Mouse (Mus musculus): ENCODE data around the gene Trim38. TPM values are rescaled to one million over a fixed set of nuclear protein-coding genes. Genes with fewer than 3 reads are reported as not detected.
"Not testable (repeated sequence)": the region's sequence is repeated elsewhere in the genome, so short reads cannot be mapped to it uniquely, and the experiment has no call there.

Gene Trim38
- polyA plus RNA-seq, 1 experiment from 2014 or later: not detected

DNA sequence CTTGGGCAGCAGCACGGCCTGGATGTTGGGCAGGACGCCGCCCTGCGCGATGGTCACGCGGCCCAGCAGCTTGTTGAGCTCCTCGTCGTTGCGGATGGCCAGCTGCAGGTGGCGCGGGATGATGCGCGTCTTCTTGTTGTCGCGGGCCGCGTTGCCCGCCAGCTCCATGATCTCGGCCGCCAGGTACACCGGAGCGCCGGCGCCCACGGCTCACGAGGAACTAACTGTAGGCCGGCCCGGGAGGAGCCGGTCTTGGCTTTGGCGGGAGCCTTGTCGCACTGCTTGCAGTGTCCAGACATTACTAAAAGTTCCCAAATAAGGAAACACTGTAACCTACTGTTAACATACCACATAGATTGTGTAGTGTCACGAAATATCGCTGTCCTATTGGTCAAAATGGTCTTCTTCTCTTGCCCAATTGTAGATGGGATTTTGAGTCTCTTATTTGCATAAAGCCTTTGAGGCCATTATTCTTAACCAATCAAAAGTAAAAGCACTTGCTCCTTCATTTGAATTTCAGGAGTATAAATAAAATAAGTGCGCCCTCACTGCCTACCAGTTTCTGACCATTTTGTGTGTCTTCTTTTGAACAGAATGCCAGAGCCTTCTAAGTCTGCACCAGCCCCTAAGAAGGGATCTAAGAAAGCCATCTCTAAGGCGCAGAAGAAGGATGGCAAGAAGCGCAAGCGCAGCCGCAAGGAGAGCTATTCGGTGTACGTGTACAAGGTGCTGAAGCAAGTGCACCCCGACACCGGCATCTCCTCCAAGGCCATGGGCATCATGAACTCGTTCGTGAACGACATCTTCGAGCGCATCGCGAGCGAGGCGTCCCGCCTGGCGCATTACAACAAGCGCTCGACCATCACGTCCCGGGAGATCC lies 23.3 kb upstream of the Trim38 start, which contains the start of gene Hist1h2bb:
Gene Hist1h2bb (plus strand): TSS at position 534 of the 880 bp plus-strand sequence.
- Histone ChIP-seq H3K4me3 (replicated peaks) (peak within 1 kb of the TSS; percentile 62), H3K9ac (peak within 1 kb of the TSS; percentile 81), H3K4me1 (replicated peaks) (peaks cover 45% of the 10 kb centered on the region), H3K27ac (replicated peaks) (peak within 1 kb of the TSS; percentile 99), H3K4me2 (peak within 1 kb of the TSS; percentile 66)
- ATAC-seq (ENCODE audit: insufficient read depth): peak; percentile 75
- H3K9me3 ChIP-seq (replicated peaks); H3K27me3 ChIP-seq; H3K36me3 ChIP-seq (replicated peaks): not testable (repeated sequence)
- WGBS (ENCODE audit: insufficient replicate concordance): 0% methylated on average over 45 of the region's 58 CpGs

DNA sequence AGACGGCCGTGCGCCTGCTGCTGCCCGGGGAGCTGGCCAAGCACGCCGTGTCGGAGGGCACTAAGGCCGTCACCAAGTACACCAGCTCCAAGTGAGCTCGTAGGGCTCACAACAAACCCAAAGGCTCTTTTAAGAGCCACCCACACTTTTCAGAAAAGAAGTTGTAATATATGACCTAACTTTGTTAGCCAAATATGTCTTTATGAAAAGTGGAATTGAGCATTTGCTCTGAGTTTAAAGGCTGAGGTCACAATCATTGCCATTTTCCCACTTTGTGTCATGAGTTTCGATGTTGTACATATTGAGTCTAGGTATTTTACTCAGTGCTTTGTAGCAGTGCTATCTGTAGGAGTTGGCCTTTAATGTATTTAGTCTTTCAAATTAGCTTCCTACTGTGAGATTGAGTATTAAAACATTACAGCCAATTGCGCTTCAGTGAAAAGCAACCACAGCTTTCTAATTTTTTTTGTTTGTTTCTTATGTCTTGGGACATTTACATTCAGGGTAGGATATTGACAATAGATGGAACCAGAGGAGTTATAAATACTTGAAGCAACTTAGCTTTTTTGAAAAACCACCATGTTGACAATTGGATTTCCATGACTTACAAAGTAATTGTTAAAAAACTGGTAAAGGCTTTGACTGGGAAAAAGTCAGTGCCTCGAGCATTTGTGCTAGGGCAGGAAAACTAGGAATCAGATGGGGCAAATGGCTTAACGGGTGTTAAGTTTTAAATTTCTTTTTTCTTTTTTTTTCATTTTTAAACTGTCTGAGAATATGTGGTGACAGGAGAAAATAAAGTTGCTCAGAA lies 22.4 kb upstream of the Trim38 start:
- ATAC-seq (ENCODE audit: insufficient read depth): peak; percentile 20; the same call in 1 of the 2 replicates
- peak overlapping the region; percentile 81 for H3K9ac ChIP-seq

DNA sequence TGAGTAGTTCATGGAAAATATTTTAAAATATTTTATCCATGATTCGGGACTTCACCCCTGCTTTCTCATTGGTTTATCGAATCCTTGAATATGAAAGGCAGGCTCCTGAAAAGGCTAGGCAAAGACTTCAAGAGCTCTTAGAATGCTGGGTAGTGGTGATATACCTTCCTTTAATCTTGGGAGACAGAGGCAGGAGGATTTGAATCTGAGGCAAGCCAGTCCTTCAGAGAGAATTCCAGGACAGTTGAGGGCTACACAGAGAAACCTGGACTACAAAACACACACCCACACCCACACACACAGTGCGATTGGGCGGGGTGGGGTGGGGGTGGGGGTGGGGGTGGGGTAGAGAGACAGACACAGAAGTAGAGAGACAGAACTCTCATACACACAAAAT lies 21.8 kb upstream of the Trim38 start:
- peaks cover 36% of the 10 kb centered on the region for H3K4me1 ChIP-seq (replicated peaks)
- no peak for ATAC-seq (ENCODE audit: insufficient read depth)
- H3K36me3 ChIP-seq (replicated peaks): no peaks in the 10 kb centered on the region
- WGBS (ENCODE audit: insufficient replicate concordance): 6% methylated on average over 4 of the region's 4 CpGs
- H3K27ac ChIP-seq (replicated peaks): peak overlapping the region; percentile 99
- H3K27me3 ChIP-seq: no peaks in the 10 kb centered on the region
- H3K9me3 ChIP-seq (replicated peaks): no peaks in the 10 kb centered on the region
- peak overlapping the region; percentile 81 for H3K9ac ChIP-seq
- peak overlapping the region; percentile 66 for H3K4me2 ChIP-seq
- H3K4me3 ChIP-seq (replicated peaks): peak overlapping the region; percentile 62

More for the DNA sequence above, 22.4 kb upstream of the Trim38 start:
- Histone ChIP-seq H3K4me1 (replicated peaks) (peaks cover 38% of the 10 kb centered on the region), H3K4me2 (peak overlapping the region; percentile 66), H3K4me3 (replicated peaks) (peak overlapping the region; percentile 62), H3K36me3 (replicated peaks) (no peaks in the 10 kb centered on the region), H3K9me3 (replicated peaks) (no peaks in the 10 kb centered on the region), H3K27ac (replicated peaks) (peak overlapping the region; percentile 99), H3K27me3 (no peaks in the 10 kb centered on the region)
- 3% methylated on average over 13 of the region's 13 CpGs for WGBS (ENCODE audit: insufficient replicate concordance)

- H3K9ac ChIP-seq: peak overlapping the region; percentile 17
These were observed 20.1 kb upstream of the Trim38 start for GRCm38 (mm10) chr13:23749563-23750121.

DNA sequence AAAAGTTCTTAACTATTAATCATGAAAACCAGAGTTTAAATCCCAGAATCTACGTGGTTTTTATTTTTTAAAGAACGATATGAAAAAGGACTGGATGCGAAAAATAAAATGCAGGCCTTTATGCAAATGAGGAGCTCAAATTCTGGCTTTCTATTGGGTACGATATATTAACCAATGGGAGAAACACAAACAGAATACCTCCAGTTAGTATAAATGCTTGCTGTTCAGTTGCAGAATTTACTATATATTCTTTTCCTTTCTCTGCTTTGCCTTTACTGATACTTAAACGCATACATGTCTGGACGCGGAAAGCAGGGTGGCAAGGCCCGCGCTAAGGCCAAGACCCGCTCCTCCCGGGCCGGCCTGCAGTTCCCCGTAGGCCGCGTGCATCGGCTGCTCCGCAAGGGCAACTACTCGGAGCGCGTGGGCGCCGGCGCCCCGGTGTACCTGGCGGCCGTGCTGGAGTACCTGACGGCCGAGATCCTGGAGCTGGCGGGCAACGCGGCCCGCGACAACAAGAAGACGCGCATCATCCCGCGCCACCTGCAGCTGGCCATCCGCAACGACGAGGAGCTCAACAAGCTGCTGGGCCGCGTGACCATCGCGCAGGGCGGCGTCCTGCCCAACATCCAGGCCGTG lies 18.8 kb upstream of the Trim38 start, which contains the start of gene Hist1h2ab:
Gene Hist1h2ab (plus strand): TSS at position 288 of the 639 bp plus-strand sequence.
- H3K9me3 ChIP-seq (replicated peaks); H3K36me3 ChIP-seq (replicated peaks); H3K27me3 ChIP-seq: not testable (repeated sequence)
- Histone ChIP-seq H3K9ac (peak within 1 kb of the TSS; percentile 63), H3K27ac (replicated peaks) (peak within 1 kb of the TSS; percentile 99), H3K4me1 (replicated peaks) (peaks cover 41% of the 10 kb centered on the region), H3K4me2 (peak within 1 kb of the TSS; percentile 66), H3K4me3 (replicated peaks) (peak within 1 kb of the TSS; percentile 51)
- peak; percentile 35 for ATAC-seq (ENCODE audit: insufficient read depth)
- under 1% methylated on average over 35 of the region's 47 CpGs for WGBS (ENCODE audit: insufficient replicate concordance)

More at GRCm38 (mm10) chr13:23749563-23750121, 20.1 kb upstream of the Trim38 start:
- Histone ChIP-seq H3K4me1 (replicated peaks) (peaks cover 35% of the 10 kb centered on the region), H3K27ac (replicated peaks) (peak overlapping the region; percentile 99), H3K27me3 (no peaks in the 10 kb centered on the region), H3K4me3 (replicated peaks) (no peak overlapping the region), H3K36me3 (replicated peaks) (no peaks in the 10 kb centered on the region), H3K9me3 (replicated peaks) (no peaks in the 10 kb centered on the region), H3K4me2 (no peak overlapping the region)
- ATAC-seq (ENCODE audit: insufficient read depth): no peak
- 76% methylated on average over 5 of the region's 5 CpGs for WGBS (ENCODE audit: insufficient replicate concordance)

GRCm38 (mm10) chr13:23751478-23751956 lies 18.2 kb upstream of the Trim38 start:
- peak; percentile 11 for ATAC-seq (ENCODE audit: insufficient read depth)
- WGBS (ENCODE audit: insufficient replicate concordance): under 1% methylated on average over 11 of the region's 11 CpGs
- no peaks in the 10 kb centered on the region for H3K27me3 ChIP-seq
- H3K9me3 ChIP-seq (replicated peaks): no peaks in the 10 kb centered on the region
- H3K27ac ChIP-seq (replicated peaks): peak overlapping the region; percentile 99
- peaks cover 46% of the 10 kb centered on the region for H3K4me1 ChIP-seq (replicated peaks)
- H3K4me2 ChIP-seq: peak overlapping the region; percentile 66
- H3K4me3 ChIP-seq (replicated peaks): peak overlapping the region; percentile 51
- H3K9ac ChIP-seq: peak overlapping the region; percentile 63
- H3K36me3 ChIP-seq (replicated peaks): no peaks in the 10 kb centered on the region

GRCm38 (mm10) chr13:23752067-23752741 lies 17.5 kb upstream of the Trim38 start, which contains the start of gene Hist1h3b:
Hist1h3b (plus strand) TSS chr13:23752267.
- under 1% methylated on average over 22 of the region's 47 CpGs for WGBS (ENCODE audit: insufficient replicate concordance)

DNA sequence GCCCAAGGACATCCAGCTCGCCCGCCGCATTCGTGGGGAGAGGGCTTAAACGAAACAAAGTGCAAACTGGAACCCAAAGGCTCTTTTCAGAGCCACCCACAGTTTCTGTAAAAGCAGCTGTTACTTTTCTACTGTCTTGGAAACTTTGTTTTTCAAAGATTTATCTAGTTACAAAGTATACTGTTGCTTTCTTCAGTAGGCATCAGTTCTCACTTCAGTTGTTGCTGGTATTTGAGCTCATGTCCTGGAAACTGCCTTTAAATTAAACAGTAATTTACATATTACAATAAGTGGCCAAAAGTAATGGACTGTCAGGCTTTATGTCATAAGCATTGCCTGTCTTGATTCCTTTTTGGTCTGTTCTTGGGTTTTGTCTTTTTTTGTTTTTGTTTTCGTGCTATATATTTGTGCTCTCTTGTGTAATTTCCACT lies 17.0 kb upstream of the Trim38 start:
- no peaks in the 10 kb centered on the region for H3K27me3 ChIP-seq
- H3K9ac ChIP-seq: peak overlapping the region; percentile 59
- H3K27ac ChIP-seq (replicated peaks): peak overlapping the region; percentile 92
- H3K4me3 ChIP-seq (replicated peaks): peak overlapping the region; percentile 51
- H3K4me1 ChIP-seq (replicated peaks): peaks cover 48% of the 10 kb centered on the region
- no peaks in the 10 kb centered on the region for H3K36me3 ChIP-seq (replicated peaks)
- no peak for ATAC-seq (ENCODE audit: insufficient read depth)
- H3K4me2 ChIP-seq: peak overlapping the region; percentile 58
- 2% methylated on average over 6 of the region's 6 CpGs for WGBS (ENCODE audit: insufficient replicate concordance)
- H3K9me3 ChIP-seq (replicated peaks): no peaks in the 10 kb centered on the region

More at GRCm38 (mm10) chr13:23752067-23752741, 17.5 kb upstream of the Trim38 start, which contains the start of gene Hist1h3b:
- H3K27me3 ChIP-seq; H3K9me3 ChIP-seq (replicated peaks); H3K36me3 ChIP-seq (replicated peaks): not testable (repeated sequence)
- peak; percentile 73 for ATAC-seq (ENCODE audit: insufficient read depth)
- peak within 1 kb of the TSS; percentile 99 for H3K27ac ChIP-seq (replicated peaks)
- peak within 1 kb of the TSS; percentile 63 for H3K9ac ChIP-seq
- H3K4me2 ChIP-seq: peak within 1 kb of the TSS; percentile 66
- H3K4me3 ChIP-seq (replicated peaks): peak within 1 kb of the TSS; percentile 51
- peaks cover 47% of the 10 kb centered on the region for H3K4me1 ChIP-seq (replicated peaks)

- peaks cover 47% of the 10 kb centered on the region for H3K4me1 ChIP-seq (replicated peaks)
- no peaks in the 10 kb centered on the region for H3K9me3 ChIP-seq (replicated peaks)
- H3K4me2 ChIP-seq: peak overlapping the region; percentile 58
- peak overlapping the region; percentile 92 for H3K27ac ChIP-seq (replicated peaks)
- no peak for ATAC-seq (ENCODE audit: insufficient read depth)
- WGBS (ENCODE audit: insufficient replicate concordance): 49% methylated on average over 4 of the region's 4 CpGs
- peak overlapping the region; percentile 51 for H3K4me3 ChIP-seq (replicated peaks)
- H3K9ac ChIP-seq: peak overlapping the region; percentile 59
- no peaks in the 10 kb centered on the region for H3K36me3 ChIP-seq (replicated peaks)
- no peaks in the 10 kb centered on the region for H3K27me3 ChIP-seq
These were observed 16.2 kb upstream of the Trim38 start for GRCm38 (mm10) chr13:23753314-23754078.
